Mouse (Mus musculus) erythroblast, embryonic 14.5 days (primary cell): ENCODE data around the gene Ift57.

Experiments
- GATA1 ChIP-seq: IDR thresholded peaks from 2 replicates; pipeline ENCODE4 v1.6.1; 2012; ENCODE audit warnings: low read length, inconsistent platforms, mixed read lengths
- TAL1 ChIP-seq: IDR thresholded peaks from 3 replicates; pipeline ENCODE4 v1.6.1; 2012; ENCODE audit warnings: low read length, inconsistent platforms, mixed read lengths

DNA sequence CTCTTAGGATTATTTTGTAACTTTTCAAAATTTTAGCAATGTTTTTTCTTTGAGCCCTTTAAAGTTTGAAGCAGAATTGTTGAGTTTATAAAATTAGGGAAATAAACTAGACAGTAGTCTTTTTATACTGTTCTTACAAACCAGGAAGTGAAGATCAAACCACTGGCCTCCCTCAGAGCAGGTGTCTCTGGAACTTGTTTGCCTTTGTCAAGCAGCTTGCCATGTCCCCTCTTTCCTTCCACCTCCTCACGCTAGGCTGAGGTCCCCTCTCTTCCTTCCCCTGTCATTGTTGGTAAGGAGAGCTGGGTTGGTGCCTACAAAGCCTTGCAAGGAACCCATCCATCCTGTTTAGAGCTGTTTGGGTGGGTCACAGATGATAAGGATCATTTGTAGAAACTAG lies 9.0 kb downstream of the Ift57 start:
- TF ChIP-seq GATA1 (no peak), TAL1 (no peak)
